Mouse (Mus musculus): ENCODE results near the gene Pepd. TPM values are rescaled to one million over a fixed set of nuclear protein-coding genes. Genes with fewer than 3 reads are reported as not detected.

The Pepd gene
- polyA plus RNA-seq, 3 experiments from 2014 or later: 49.6 to 57.3 (median 56.3) TPM

- ATAC-seq: peak; percentile 43
Measured at GRCm38 (mm10) chr7:34984526-34985133, 72.5 kb downstream of the Pepd start.

DNA sequence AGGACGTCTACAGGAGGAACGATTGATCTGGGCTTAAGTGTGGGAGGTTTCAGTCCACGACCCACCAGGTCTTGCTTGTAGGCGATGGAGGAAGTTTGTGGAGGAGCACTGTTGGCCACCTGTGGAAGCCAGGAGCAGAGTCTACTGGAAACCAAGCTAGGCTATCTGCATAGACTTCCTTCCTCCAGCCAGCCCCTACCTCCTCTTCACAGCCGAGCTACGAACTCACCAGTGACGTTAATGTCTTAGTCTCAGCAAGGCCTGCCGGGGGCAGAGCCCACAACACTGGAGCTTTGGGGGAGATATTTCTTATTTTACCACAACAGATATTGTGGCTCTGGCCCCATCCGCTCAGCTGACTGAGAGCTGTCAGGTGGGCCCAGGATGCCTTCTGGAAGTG, 73.0 kb downstream of the Pepd start:
- peak; percentile 54 for ATAC-seq

- peak; percentile 31 for ATAC-seq
Measured at GRCm38 (mm10) chr7:34985646-34986045, 73.5 kb downstream of the Pepd start.

DNA sequence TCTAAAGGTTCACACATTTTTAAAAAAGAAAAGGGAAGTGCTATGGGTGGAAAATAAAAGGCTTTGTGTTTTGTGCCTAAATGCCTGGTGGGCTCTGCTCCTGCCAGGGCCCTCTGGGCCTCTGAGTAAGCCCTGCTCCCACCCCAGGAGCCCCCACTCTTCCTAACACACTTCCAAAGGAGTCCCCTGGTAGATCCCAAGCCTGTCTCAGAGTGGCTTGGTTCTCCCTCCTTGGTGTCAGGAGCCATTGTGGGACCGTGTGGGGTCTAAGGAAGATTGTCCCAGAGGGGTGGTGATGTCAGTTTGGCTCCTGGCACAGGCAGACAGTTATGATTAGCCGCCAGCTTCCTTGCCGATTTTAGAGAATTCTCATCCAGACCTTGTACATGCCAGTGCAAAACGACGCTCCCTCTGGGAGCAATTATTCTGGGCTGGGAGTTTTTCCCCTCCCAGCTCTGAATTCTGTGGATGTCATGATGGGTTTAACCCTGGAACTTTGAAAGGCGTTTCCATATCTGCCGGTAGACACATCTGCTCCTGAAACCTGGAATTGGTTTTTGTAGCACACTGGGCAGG, 74.5 kb downstream of the Pepd start:
- no peak for ATAC-seq

DNA sequence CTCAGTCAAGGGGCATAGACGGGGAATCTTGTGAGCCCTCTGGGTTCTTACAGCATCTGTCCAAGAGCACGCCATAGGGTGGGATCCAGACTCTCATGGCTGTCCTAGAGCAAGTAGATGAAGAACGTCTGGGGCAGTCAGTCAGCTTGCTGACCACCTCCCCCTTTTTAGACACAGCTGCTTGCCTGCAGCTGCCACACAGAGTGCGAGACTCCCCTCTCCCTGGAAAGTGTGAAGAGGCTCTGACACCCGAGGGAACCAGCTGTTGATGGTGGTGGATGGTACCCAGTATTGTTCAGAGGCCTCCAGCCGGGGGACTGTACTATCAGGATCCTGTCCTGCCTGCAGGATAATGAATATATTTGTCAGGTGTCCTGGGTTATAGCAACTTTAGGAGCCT, 75.1 kb downstream of the Pepd start:
- ATAC-seq: no peak

DNA sequence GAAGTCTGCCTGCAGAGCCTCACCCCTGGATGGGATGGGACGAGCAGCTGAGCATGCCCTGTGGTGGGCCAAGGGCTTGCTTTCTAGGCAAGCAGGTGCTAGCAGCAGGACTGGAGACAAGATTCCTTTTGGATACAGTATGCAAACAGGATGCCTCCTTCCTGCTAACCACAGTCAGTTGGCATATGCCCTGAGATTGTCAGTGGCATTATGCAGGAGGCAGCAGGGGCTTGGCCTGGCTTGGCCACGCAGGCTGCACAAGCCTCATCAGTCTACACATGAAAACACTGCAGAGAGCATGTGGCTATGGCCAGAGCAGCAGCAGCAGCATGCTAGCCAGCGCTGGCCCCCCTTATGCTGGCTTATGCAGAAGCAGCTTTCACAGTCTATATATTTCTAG, 76.3 kb downstream of the Pepd start:
- ATAC-seq: no peak

GRCm38 (mm10) chr7:34991731-34992246, 79.6 kb downstream of the Pepd start:
- ATAC-seq: no peak

DNA sequence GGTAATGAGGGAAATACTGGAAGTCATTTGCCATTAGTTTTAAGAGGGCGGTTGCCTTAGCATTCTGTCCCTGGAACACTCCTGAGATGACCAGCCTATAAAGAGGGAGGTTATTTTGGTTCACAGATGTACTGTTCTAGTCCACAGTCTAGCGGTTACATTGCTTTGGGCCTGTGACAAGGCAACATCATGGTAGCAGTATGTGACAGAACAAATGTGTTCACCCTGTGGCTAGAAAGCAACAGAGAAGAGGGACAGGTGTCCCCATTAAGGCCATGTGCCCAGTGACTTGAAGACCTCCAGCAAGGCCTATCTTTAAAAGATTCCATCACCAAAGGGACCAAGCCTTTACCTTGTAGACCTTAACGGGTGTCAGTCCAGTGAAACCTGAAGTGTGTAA, 80.6 kb downstream of the Pepd start:
- no peak for ATAC-seq

GRCm38 (mm10) chr7:34995872-34996662, 83.9 kb downstream of the Pepd start:
- ATAC-seq: no peak

GRCm38 (mm10) chr7:35000839-35001238, 88.7 kb downstream of the Pepd start:
- no peak for ATAC-seq

DNA sequence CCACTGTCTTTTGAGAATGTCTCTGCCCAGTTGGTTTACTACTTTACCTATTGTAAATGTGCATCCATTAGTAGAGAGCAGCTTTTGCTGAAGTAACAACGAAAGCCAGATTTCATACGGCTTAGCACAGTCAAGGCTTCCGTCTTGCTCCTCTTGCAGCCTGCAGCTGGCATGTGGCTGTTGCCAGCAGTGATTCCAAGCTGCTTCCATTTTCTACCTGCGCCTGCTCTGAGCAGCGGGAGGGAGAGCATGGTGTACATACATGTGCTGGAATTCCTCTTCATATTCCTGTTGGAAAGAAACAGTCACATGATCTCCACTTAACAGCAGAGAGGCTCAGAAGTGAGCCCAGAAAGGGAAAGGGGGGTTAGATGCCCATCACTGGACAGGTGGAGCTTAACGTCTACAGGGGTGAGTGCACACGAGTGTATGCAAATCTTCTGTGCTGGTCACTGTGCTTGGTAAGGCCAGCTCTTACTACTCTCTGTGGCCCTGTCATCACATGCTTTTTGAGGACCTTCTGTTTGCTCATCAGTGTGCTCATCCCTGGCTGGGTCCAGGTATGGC, 91.1 kb downstream of the Pepd start:
- no peak for ATAC-seq

- ATAC-seq: no peak
Measured at GRCm38 (mm10) chr7:35006661-35007060, 94.5 kb downstream of the Pepd start.

DNA sequence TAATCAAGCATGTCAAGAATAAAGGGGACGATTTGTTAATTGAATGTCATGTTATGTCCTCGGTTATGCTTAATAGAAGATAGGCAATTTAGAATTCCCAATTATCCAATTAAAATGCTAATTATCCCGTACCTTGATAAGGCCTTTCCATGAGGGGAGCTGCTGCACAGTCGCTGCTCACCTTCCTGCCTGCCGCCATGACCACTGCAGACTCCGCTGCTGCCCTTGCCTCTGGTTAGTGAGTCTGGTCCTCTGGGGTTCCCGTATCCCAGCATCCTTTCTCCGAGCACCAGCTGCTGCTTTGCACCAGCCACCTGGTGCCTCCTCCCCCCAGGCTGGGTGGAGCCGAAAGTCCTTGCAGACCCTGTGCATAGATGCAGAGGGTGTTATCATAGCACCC, 101.0 kb downstream of the Pepd start:
- no peak for ATAC-seq

GRCm38 (mm10) chr7:35015252-35015651, 103.1 kb downstream of the Pepd start:
- no peak for ATAC-seq

DNA sequence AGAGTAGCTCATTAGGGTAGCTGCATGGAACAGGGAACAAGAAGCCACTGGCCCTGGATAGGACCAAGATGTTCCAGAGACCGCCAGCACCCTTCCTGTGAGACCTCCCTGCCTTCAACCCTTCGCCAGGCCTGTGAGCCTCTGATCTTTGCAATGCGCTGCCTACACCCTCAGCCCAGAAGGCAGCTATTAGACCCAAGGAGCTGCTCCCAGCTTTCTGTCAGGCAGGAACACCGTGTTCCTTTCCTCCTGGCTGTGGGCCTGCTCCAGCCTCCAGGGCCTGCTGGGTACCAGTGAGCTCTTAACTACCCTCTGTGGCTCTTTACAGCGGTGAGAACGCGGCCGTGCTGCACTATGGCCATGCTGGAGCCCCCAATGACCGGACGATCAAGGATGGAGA, 109.2 kb downstream of the Pepd start:
- no peak for ATAC-seq

DNA sequence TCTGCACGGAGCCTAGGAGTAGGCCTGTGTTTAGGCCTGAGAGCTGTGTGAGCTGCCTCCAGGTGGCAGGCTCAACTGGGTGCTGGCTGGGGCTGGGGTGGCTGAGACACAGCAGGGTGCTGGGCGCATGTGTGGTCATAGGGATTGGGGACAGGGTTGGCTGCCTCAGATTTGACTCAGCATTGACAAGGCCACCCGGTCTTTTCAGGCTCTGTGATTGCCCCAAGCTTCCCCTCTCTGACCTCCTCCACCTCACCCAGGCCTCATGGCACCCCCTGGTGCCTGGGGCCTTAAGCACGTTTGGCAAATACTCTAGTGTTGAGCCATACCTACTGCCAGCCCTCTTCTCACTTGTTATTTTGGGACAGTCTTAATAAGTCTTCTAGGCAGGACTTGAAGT, 111.1 kb downstream of the Pepd start:
- ATAC-seq: no peak

GRCm38 (mm10) chr7:35024426-35024825, 112.2 kb downstream of the Pepd start:
- ATAC-seq: no peak

- peak; percentile 81 for ATAC-seq
Measured at GRCm38 (mm10) chr7:35025409-35026275, 113.5 kb downstream of the Pepd start.

GRCm38 (mm10) chr7:35026276-35026630, 114.1 kb downstream of the Pepd start:
- ATAC-seq: no peak

GRCm38 (mm10) chr7:35026838-35027291, 114.7 kb downstream of the Pepd start:
- ATAC-seq: no peak

- ATAC-seq: no peak
Measured at GRCm38 (mm10) chr7:35027801-35028420, 115.7 kb downstream of the Pepd start.

DNA sequence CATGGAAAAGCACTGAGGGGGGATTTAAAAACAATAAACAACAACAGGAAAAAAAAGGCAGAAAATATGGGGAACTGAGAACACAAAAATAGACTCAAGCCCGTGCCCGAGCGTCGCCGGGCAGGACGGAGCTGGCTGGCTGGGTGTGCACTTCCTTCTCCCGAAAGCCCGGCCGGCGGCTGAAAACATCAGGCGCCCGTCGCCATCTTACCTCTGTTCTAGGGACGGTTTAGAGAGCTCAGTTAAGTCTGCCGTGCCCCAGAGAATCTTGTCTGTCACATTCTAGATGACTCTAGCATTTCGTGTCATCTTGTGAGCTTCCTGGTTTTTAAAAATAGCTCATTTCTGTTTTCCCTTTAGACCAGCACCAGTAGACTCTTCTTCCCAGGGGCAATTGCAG, 116.4 kb downstream of the Pepd start:
- no peak for ATAC-seq
